Mouse (Mus musculus): ENCODE results near the gene Fam243. TPM values are rescaled to one million over a fixed set of nuclear protein-coding genes. Genes with fewer than 3 reads are reported as not detected.

Fam243 gene
- total and polyA plus RNA-seq, 3 experiments, result 0.14 to 1.2 (median 0.78) TPM

DNA sequence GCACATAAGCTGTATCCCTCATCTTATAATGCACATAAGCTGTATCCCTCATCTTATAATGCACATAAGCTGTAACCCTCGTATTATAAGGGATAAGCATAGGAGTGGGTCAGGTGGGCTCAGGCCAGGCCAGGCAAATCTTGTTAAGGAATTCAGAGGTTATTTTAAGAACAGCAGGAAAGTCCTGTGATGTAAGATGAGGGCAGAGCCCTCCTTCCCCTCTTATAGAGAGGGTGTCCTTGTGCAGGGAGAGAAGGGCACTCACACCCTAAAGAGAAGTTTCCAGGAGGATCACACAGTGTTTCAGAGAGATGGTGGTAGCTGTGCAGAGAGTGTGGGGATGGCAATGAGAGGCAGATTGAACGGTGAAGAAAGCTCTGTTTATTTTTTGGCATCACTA, 25.9 kb downstream of the Fam243 start:
- H3K4me1 ChIP-seq (ENCODE audit: control insufficient read depth, insufficient read depth, low read length), result no peaks in the 10 kb centered on the region
- TF ChIP-seq POLR2A (IDR thresholded peaks at IDR 0.05; ENCODE audit: insufficient read depth, low read depth, low read length), result no peak
- TF ChIP-seq EP300 (IDR thresholded peaks at IDR 0.05; ENCODE audit: insufficient read depth, low read depth, low read length), result no peak
- TF ChIP-seq CTCF (IDR thresholded peaks at IDR 0.05), result no peak
- DNase-seq, result no peak
- no peak overlapping the region for H3K9ac ChIP-seq (ENCODE audit: low read depth, low read length)
- H3K27me3 ChIP-seq (ENCODE audit: control insufficient read depth, insufficient read depth, low read length), result no peaks in the 10 kb centered on the region
- no peaks in the 10 kb centered on the region for H3K36me3 ChIP-seq (ENCODE audit: control insufficient read depth, insufficient read depth, low read length)
- H3K4me3 ChIP-seq, result no peak overlapping the region
- no peak overlapping the region for H3K27ac ChIP-seq
- 39% methylated on average over 2 of the region's 2 CpGs for WGBS
- H3K79me2 ChIP-seq (replicated peaks; ENCODE audit: control insufficient read depth, insufficient read depth, low read length), result no peaks in the 10 kb centered on the region
- intact Hi-C loops (cut with DNase I), result no loop called here

DNA sequence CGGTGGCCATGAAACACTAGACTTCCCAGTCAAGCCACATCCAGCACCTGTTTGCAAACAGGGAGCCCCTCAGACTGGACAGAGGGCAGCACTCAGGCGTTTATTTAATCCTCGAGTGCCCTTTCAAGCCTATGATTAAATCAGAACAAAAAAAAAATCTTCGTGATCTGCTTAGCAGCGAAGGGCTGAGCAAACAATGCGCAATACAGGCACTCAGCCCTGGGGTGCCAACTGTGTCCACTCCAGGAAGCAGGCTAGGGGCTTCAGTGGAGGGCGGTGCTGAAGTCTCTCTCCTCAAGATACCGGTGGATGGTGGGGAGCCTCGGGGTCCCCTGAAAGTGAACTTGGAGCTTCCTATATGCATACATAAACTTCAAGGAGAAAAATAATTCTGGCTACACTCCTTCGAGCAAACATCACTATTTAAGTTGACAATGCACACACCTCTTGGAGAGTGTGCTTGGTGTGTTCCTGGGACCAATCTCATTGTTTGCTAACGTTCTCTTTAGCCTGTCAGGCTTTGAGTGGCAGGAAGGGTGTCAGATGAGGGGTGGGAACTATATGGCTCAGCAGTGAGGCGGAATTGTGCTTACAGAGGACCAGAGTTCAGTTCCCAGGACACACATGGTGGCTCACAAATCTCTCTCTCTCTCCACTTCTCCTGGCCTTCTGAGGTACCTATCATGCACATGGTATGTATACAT, 26.8 kb downstream of the Fam243 start:
- no peak for DNase-seq
- intact Hi-C loops (cut with DNase I), result no loop called here
- H3K27ac ChIP-seq, result no peak overlapping the region
- WGBS, result 67% methylated on average over 12 of the region's 12 CpGs
- H3K27me3 ChIP-seq (ENCODE audit: control insufficient read depth, insufficient read depth, low read length), result no peaks in the 10 kb centered on the region; the same call in 1 of the 2 replicates
- H3K4me1 ChIP-seq (ENCODE audit: control insufficient read depth, insufficient read depth, low read length), result no peaks in the 10 kb centered on the region
- no peak overlapping the region for H3K4me3 ChIP-seq
- H3K9ac ChIP-seq (ENCODE audit: low read depth, low read length), result no peak overlapping the region
- TF ChIP-seq POLR2A (IDR thresholded peaks at IDR 0.05; ENCODE audit: insufficient read depth, low read depth, low read length) (no peak), CTCF (IDR thresholded peaks at IDR 0.05) (no peak), EP300 (IDR thresholded peaks at IDR 0.05; ENCODE audit: insufficient read depth, low read depth, low read length) (no peak)
- H3K36me3 ChIP-seq (ENCODE audit: control insufficient read depth, insufficient read depth, low read length), result no peaks in the 10 kb centered on the region
- no peaks in the 10 kb centered on the region for H3K79me2 ChIP-seq (replicated peaks; ENCODE audit: control insufficient read depth, insufficient read depth, low read length)

DNA sequence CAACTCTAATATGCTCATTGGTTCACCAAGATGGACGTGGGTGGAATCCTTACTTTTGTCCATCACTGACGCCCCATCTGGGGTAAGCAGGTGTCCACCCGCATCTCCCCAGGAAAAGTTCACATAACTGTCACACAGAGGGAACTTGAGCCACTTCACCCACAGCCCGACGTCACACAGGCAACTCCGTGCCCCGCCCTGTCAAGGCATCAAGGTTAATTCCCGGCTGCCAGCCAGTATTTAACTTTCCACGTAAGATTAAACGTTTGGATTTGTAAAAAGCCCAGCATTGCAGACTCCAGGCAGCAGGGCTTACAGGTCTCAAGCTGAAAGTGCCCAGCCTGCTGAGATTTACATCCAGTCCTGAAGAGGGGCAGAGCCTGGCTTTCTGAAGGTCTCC, 29.1 kb downstream of the Fam243 start, which contains the start of gene Kcne2:
Gene Kcne2, plus strand, starts transcription at position 289 of the 400 bp plus-strand sequence.
- no peaks in the 10 kb centered on the region for H3K79me2 ChIP-seq (replicated peaks; ENCODE audit: control insufficient read depth, insufficient read depth, low read length)
- no peaks in the 10 kb centered on the region for H3K36me3 ChIP-seq (ENCODE audit: control insufficient read depth, insufficient read depth, low read length)
- no peaks in the 10 kb centered on the region for H3K4me1 ChIP-seq (ENCODE audit: control insufficient read depth, insufficient read depth, low read length)
- DNase-seq, result no peak
- no peak for TF ChIP-seq POLR2A (IDR thresholded peaks at IDR 0.05; ENCODE audit: insufficient read depth, low read depth, low read length)
- TF ChIP-seq EP300 (IDR thresholded peaks at IDR 0.05; ENCODE audit: insufficient read depth, low read depth, low read length), result no peak
- no peak for TF ChIP-seq CTCF (IDR thresholded peaks at IDR 0.05)
- H3K27ac ChIP-seq, result no peak within 1 kb of the TSS
- no peak within 1 kb of the TSS for H3K4me3 ChIP-seq
- no peaks in the 10 kb centered on the region; the same call in 1 of the 2 replicates for H3K27me3 ChIP-seq (ENCODE audit: control insufficient read depth, insufficient read depth, low read length)
- WGBS, result 70% methylated on average over 10 of the region's 10 CpGs
- H3K9ac ChIP-seq (ENCODE audit: low read depth, low read length), result no peak within 1 kb of the TSS
- intact Hi-C loops (cut with DNase I), result no loop called here

DNA sequence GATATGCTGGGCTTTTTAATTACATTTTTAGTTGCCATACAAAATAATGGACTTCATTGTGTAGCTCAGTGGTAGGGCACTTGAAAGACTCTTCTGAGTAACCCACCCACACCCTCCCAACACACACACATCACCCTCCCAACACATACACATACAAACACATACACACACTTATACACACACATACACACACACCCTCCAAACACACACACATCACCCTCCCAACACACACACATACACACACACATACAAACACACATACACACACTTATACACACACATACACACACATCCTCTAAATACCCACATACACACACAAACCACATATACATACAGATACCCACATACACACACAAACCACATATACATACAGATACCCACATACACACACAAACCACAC, 31.2 kb downstream of the Fam243 start:
- Histone ChIP-seq H3K4me1 (ENCODE audit: control insufficient read depth, insufficient read depth, low read length) (no peaks in the 10 kb centered on the region; the same call in 1 of the 2 replicates), H3K27me3 (ENCODE audit: control insufficient read depth, insufficient read depth, low read length) (no peaks in the 10 kb centered on the region; the same call in 1 of the 2 replicates)
- intact Hi-C loops (cut with DNase I), result no loop called here

DNA sequence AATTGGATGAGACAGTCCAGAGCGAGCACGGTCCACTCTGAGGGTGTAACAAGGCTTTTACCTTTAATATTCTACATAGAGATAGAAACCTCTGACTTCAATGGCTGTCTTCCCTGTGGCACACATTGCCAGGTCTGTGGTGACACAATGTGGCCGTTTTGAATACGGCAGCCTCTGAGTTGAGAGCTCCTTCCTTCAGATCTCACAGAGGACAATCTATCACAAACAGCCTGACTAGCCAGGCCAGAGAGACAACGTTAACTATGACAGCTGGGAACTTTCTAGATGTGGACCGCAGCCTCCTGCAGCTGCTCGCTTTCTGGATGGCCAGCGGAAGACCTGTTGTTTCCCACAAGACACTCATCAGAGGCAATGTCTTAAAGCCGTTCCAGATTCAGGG, 32.5 kb downstream of the Fam243 start:
- intact Hi-C loops (cut with DNase I), result no loop called here
- no peak overlapping the region for H3K9ac ChIP-seq (ENCODE audit: low read depth, low read length)
- H3K4me1 ChIP-seq (ENCODE audit: control insufficient read depth, insufficient read depth, low read length), result no peaks in the 10 kb centered on the region; the same call in 1 of the 2 replicates
- no peak overlapping the region for H3K27ac ChIP-seq
- TF ChIP-seq CTCF (IDR thresholded peaks at IDR 0.05) (peak; percentile 39), POLR2A (IDR thresholded peaks at IDR 0.05; ENCODE audit: insufficient read depth, low read depth, low read length) (no peak), EP300 (IDR thresholded peaks at IDR 0.05; ENCODE audit: insufficient read depth, low read depth, low read length) (no peak)
- no peaks in the 10 kb centered on the region for H3K79me2 ChIP-seq (replicated peaks; ENCODE audit: control insufficient read depth, insufficient read depth, low read length)
- DNase-seq, result no peak
- no peak overlapping the region for H3K4me3 ChIP-seq
- no peaks in the 10 kb centered on the region; the same call in 1 of the 2 replicates for H3K27me3 ChIP-seq (ENCODE audit: control insufficient read depth, insufficient read depth, low read length)
- WGBS, result 66% methylated on average over 9 of the region's 9 CpGs
- H3K36me3 ChIP-seq (ENCODE audit: control insufficient read depth, insufficient read depth, low read length), result no peaks in the 10 kb centered on the region

More for the DNA sequence above, 31.2 kb downstream of the Fam243 start:
- no peaks in the 10 kb centered on the region for H3K36me3 ChIP-seq (ENCODE audit: control insufficient read depth, insufficient read depth, low read length)
- no peak overlapping the region for H3K4me3 ChIP-seq
- H3K27ac ChIP-seq, result no peak overlapping the region
- no peaks in the 10 kb centered on the region for H3K79me2 ChIP-seq (replicated peaks; ENCODE audit: control insufficient read depth, insufficient read depth, low read length)
- no peak for TF ChIP-seq EP300 (IDR thresholded peaks at IDR 0.05; ENCODE audit: insufficient read depth, low read depth, low read length)
- H3K9ac ChIP-seq (ENCODE audit: low read depth, low read length), result no peak overlapping the region
- DNase-seq, result no peak

DNA sequence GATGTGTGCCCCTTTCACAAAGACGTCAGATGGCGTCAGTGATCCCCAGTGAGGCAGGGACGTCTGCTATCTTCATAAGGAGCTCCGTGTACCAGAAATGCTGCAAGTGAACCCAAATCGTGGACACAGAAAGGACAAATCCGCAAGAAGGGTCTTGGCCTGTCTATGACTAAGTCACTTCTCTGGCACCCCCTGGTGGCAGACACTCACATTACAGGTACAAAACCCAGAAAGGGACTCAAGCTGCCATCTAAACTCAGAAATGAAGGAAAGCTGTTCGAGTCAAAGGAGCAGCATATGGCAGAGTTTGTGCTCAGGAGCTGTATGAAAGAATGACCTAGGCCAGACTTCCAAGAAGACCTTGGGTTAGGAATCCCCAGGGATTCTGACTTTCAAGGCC, 34.6 kb downstream of the Fam243 start:
- H3K36me3 ChIP-seq (ENCODE audit: control insufficient read depth, insufficient read depth, low read length), result no peaks in the 10 kb centered on the region
- WGBS, result 6% methylated on average over 7 of the region's 7 CpGs
- H3K27me3 ChIP-seq (ENCODE audit: control insufficient read depth, insufficient read depth, low read length), result no peaks in the 10 kb centered on the region; the same call in 1 of the 2 replicates
- peak; percentile 70 to 88 for DNase-seq
- H3K79me2 ChIP-seq (replicated peaks; ENCODE audit: control insufficient read depth, insufficient read depth, low read length), result no peaks in the 10 kb centered on the region
- intact Hi-C loops (cut with DNase I), result loop anchor here (1.0 to 2.0 kb wide), 2 partner anchors 230 to 350 kb away; no protein-coding TSS in a partner anchor
- H3K9ac ChIP-seq (ENCODE audit: low read depth, low read length), result no peak overlapping the region
- no peak overlapping the region for H3K4me3 ChIP-seq
- no peak overlapping the region for H3K27ac ChIP-seq
- no peaks in the 10 kb centered on the region; the same call in 1 of the 2 replicates for H3K4me1 ChIP-seq (ENCODE audit: control insufficient read depth, insufficient read depth, low read length)
- TF ChIP-seq EP300 (IDR thresholded peaks at IDR 0.05; ENCODE audit: insufficient read depth, low read depth, low read length) (no peak), CTCF (IDR thresholded peaks at IDR 0.05) (peak; percentile 99; the same call in 1 of the 2 replicates)

All from heart, adult 2 months (tissue).